Mouse (Mus musculus): ENCODE measurements around the gene Fam19a3. TPM values are rescaled to one million over a fixed set of nuclear protein-coding genes. Genes with fewer than 3 reads are reported as not detected.

The Fam19a3 gene
- polyA plus RNA-seq, 1 experiment, result 0.08 TPM

DNA sequence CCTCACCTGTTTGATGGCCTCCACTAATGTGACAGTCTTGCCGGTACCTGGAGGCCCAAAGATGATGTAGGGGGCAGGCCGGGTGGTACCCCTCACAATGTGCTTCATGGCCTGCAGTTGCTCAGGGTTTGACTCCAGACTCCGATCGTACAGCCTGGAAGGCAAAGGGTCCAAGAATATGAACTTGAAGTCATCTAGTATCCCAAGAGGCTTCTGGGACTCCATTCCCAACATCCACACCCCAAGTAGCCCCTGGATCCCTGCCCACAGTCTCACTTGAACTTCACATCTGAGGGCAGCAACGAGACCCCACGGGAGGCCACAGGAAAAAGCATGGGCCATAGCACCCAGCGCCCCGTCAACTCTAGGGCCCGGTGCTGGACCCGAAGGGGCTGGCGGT, 19.0 kb upstream of the Fam19a3 start:
- Histone ChIP-seq H3K4me3 (ENCODE audit: low read depth, low read length) (no peak overlapping the region), H3K4me1 (ENCODE audit: control insufficient read depth, insufficient read depth, insufficient read length, low read length) (peaks cover 11% of the 10 kb centered on the region), H3K27me3 (ENCODE audit: control insufficient read depth, insufficient read depth, low read length) (no peaks in the 10 kb centered on the region), H3K27ac (ENCODE audit: insufficient read depth, low read depth, low read length) (no peak overlapping the region), H3K36me3 (ENCODE audit: control insufficient read depth, insufficient read depth, low read length) (peaks cover 62% of the 10 kb centered on the region)
- TF ChIP-seq CTCF (IDR thresholded peaks at IDR 0.05; ENCODE audit: extremely low read depth, insufficient read length, insufficient replicate concordance, low read depth, low read length) (no peak), POLR2A (IDR thresholded peaks at IDR 0.05; ENCODE audit: low read depth, low read length) (no peak)
- WGBS, result 94% methylated on average over 11 of the region's 11 CpGs

DNA sequence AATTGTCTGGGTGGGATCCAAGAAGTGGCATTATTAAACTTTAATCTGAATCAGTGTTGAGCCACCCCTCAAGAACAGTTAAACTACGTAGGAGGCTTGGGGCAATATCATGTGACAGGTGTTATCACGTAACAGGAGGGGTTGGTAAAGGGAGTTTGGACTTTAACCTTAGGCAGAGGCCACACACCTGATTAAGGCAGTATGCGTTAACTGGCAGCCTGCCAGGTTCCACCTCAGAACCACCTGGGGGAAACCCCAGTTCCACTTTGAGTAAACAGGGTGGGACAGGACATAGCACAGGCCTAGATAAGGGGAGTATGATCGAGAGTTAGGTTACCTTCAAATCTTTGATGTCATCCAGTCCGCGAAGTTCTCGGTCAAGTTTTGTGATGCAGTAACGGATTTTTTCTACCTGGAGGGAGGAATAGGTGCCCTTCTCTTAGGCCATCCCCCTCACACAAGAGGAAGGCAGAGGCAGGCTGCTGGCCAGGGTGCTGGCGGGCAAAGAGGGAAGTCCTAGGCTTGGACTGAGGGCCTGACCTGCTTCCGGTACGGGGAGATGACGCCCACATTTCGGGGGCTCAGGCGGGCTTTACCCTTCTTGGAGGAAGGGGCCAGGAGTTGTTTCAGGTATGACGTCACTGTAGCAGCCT, 14.9 kb upstream of the Fam19a3 start:
- Histone ChIP-seq H3K27ac (ENCODE audit: insufficient read depth, low read depth, low read length) (peak overlapping the region; percentile 99), H3K4me1 (ENCODE audit: control insufficient read depth, insufficient read depth, insufficient read length, low read length) (peaks cover 47% of the 10 kb centered on the region), H3K27me3 (ENCODE audit: control insufficient read depth, insufficient read depth, low read length) (no peaks in the 10 kb centered on the region), H3K4me3 (ENCODE audit: low read depth, low read length) (no peak overlapping the region), H3K36me3 (ENCODE audit: control insufficient read depth, insufficient read depth, low read length) (peaks cover 69% of the 10 kb centered on the region)
- WGBS, result 21% methylated on average over 15 of the region's 15 CpGs
- TF ChIP-seq CTCF (IDR thresholded peaks at IDR 0.05; ENCODE audit: extremely low read depth, insufficient read length, insufficient replicate concordance, low read depth, low read length) (no peak), POLR2A (IDR thresholded peaks at IDR 0.05; ENCODE audit: low read depth, low read length) (no peak)

DNA sequence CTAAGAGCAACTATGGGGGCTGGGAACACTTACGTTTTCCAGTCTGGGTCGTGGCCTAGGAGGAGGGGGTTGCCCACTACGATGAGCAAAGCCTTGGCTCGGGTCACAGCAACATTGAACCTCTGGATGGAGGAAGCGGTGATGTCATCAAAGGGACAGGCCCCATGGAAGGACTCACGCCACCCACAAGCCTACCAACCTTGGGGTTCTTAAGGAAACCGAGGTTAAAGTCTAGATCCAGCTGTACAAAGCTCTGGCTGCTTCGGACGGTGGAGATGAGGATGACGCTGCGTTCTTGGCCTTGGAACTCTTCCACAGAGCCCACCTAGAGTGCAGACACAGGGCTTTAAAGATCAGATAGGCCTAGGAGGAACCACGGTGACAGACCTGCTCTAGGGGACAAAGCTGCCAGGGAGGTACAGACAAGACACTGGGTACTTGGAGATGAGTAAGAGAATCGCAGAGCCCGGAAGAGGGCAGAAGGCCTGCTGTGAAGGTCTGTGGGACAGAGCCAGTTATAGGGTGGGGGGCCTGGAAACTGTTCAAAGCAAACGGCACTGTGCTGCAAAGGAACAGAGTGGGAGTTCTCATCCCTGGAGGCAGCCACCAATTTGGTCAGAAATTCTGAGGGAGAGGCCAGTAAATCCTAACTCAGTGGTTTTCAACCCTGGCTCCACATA, 14.2 kb upstream of the Fam19a3 start:
- TF ChIP-seq CTCF (IDR thresholded peaks at IDR 0.05; ENCODE audit: extremely low read depth, insufficient read length, insufficient replicate concordance, low read depth, low read length) (no peak), POLR2A (IDR thresholded peaks at IDR 0.05; ENCODE audit: low read depth, low read length) (no peak)
- peak overlapping the region; percentile 40 for H3K4me3 ChIP-seq (ENCODE audit: low read depth, low read length)
- peaks cover 62% of the 10 kb centered on the region for H3K36me3 ChIP-seq (ENCODE audit: control insufficient read depth, insufficient read depth, low read length)
- 42% methylated on average over 15 of the region's 15 CpGs for WGBS
- H3K27ac ChIP-seq (ENCODE audit: insufficient read depth, low read depth, low read length), result peak overlapping the region; percentile 99
- H3K27me3 ChIP-seq (ENCODE audit: control insufficient read depth, insufficient read depth, low read length), result no peaks in the 10 kb centered on the region
- H3K4me1 ChIP-seq (ENCODE audit: control insufficient read depth, insufficient read depth, insufficient read length, low read length), result peaks cover 50% of the 10 kb centered on the region

DNA sequence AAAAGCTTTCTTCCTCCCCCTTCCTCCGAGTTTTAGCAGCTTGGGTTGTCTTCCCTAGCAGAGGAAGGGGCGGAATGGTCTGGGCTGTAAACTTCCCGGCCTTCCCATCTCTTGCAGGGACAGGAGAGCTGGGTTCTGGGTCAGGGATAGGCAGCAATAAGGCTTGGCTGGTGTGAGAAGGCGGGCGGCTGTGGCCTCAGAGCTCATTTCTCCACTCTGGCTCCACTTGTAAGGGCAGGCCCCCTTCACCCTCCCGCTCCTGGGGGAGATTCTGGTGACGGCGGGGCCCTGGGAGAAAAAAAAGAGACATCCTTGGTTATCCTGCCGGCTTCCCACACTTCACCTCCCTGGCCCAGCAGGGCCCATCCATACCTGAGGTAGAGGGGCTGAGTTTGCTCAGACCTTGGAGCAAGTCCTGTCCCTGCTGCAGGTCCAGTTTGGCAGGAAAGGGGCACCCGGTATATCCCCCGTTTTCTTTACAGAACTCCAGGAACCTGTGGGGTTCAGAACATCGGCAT, 13.4 kb upstream of the Fam19a3 start:
- peak overlapping the region; percentile 99 for H3K27ac ChIP-seq (ENCODE audit: insufficient read depth, low read depth, low read length)
- no peak overlapping the region for H3K4me3 ChIP-seq (ENCODE audit: low read depth, low read length)
- H3K4me1 ChIP-seq (ENCODE audit: control insufficient read depth, insufficient read depth, insufficient read length, low read length), result peaks cover 53% of the 10 kb centered on the region
- TF ChIP-seq CTCF (IDR thresholded peaks at IDR 0.05; ENCODE audit: extremely low read depth, insufficient read length, insufficient replicate concordance, low read depth, low read length), result no peak
- TF ChIP-seq POLR2A (IDR thresholded peaks at IDR 0.05; ENCODE audit: low read depth, low read length), result no peak
- H3K36me3 ChIP-seq (ENCODE audit: control insufficient read depth, insufficient read depth, low read length), result peaks cover 54% of the 10 kb centered on the region
- 73% methylated on average over 12 of the region's 12 CpGs for WGBS
- no peaks in the 10 kb centered on the region for H3K27me3 ChIP-seq (ENCODE audit: control insufficient read depth, insufficient read depth, low read length)

DNA sequence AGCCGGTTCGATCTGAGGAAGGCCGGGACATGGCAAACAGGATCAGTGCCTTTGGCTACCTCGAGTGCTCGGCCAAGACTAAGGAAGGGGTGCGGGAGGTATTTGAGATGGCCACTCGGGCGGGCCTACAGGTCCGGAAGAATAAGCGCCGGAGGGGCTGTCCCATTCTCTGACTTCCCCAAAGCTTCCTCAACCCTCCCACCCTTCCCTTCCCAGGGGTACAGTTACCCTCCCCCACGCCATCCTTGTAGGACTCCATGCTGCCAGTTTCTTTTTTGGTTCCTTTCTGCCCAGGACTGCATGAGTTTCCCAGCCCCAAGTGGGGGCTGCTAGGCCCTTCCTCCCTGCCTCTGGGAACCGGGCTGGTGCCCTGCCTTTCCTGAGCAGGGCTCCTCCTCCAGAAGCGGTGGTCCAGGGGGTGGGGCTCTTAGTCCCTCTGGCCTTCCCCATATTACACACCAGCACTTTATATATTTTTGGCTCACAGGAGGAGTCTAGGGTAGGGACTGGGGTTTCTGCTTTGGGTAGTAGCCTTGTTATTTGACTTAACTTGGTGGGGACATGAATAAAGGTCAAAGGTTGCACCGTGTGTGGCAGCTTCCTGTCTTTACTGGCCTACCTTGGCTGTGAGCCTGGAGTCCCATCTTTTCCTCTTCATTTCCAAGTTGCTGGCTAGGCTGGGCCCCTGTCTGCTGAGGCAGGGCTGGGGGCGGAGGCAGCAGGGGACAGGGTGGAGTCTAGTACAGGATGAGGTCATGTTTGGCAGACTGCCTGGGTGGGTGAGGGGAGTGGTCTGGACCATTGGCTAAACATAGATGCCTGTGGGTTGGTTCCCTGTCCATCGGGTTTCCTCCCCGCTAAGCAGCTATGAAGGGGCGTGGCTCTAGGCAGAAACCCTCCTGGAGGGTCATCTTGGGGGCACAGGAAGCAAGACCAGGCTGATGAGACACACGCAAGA, 12.5 kb upstream of the Fam19a3 start:
- H3K4me1 ChIP-seq (ENCODE audit: control insufficient read depth, insufficient read depth, insufficient read length, low read length), result peaks cover 56% of the 10 kb centered on the region
- H3K27ac ChIP-seq (ENCODE audit: insufficient read depth, low read depth, low read length), result peak overlapping the region; percentile 99

DNA sequence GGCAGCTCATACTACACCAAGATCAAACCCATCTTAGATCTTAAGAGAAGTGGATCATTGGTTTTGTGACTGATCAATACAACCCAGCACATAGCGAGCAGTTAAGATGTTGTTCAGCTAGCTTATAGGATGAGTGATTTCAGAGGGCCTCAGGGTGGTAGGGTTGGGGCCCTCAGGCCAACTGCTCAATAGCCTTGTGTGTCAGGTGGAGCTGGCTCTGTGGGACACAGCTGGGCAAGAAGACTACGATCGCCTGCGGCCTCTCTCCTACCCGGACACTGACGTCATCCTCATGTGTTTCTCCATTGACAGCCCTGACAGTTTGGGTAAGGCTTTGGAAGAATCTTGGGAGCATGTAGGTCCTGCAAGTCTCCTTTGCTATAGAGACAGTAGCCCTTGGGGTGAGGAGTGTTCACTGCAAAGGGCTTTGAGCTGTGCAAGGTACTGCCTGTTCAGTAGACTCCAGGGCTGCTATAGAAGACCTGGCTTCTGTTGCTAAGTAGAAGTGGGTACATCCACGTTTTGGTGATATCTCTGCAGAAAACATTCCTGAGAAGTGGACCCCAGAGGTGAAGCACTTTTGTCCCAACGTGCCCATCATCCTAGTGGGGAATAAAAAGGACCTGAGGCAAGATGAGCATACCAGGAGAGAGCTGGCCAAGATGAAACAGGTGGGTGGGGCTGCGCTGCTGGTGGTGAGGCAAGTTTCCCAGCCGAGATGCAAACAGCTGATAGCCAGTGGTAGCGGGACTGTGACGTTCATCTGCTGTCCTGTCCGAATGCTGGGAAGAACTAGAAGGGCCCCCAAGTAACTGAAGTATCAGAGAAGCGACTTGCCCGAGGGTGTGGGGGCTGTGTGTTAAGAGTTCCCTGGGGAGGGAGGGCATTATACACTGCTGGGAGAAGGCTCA, 11.0 kb upstream of the Fam19a3 start:
- Histone ChIP-seq H3K27me3 (ENCODE audit: control insufficient read depth, insufficient read depth, low read length) (no peaks in the 10 kb centered on the region), H3K4me3 (ENCODE audit: low read depth, low read length) (peak overlapping the region; percentile 4; the same call in 1 of the 2 replicates), H3K36me3 (ENCODE audit: control insufficient read depth, insufficient read depth, low read length) (peaks cover 38% of the 10 kb centered on the region), H3K27ac (ENCODE audit: insufficient read depth, low read depth, low read length) (no peak overlapping the region), H3K4me1 (ENCODE audit: control insufficient read depth, insufficient read depth, insufficient read length, low read length) (peaks cover 63% of the 10 kb centered on the region)
- TF ChIP-seq CTCF (IDR thresholded peaks at IDR 0.05; ENCODE audit: extremely low read depth, insufficient read length, insufficient replicate concordance, low read depth, low read length), result no peak
- no peak for TF ChIP-seq POLR2A (IDR thresholded peaks at IDR 0.05; ENCODE audit: low read depth, low read length)
- 55% methylated on average over 15 of the region's 15 CpGs for WGBS

More for the DNA sequence above, 12.5 kb upstream of the Fam19a3 start:
- peaks cover 46% of the 10 kb centered on the region for H3K36me3 ChIP-seq (ENCODE audit: control insufficient read depth, insufficient read depth, low read length)
- WGBS, result 48% methylated on average over 20 of the region's 20 CpGs
- no peak for TF ChIP-seq CTCF (IDR thresholded peaks at IDR 0.05; ENCODE audit: extremely low read depth, insufficient read length, insufficient replicate concordance, low read depth, low read length)
- TF ChIP-seq POLR2A (IDR thresholded peaks at IDR 0.05; ENCODE audit: low read depth, low read length), result no peak
- H3K27me3 ChIP-seq (ENCODE audit: control insufficient read depth, insufficient read depth, low read length), result no peaks in the 10 kb centered on the region
- H3K4me3 ChIP-seq (ENCODE audit: low read depth, low read length), result peak overlapping the region; percentile 4; the same call in 1 of the 2 replicates
